Mouse (Mus musculus): ENCODE results near the gene Zc3h10.

DNA sequence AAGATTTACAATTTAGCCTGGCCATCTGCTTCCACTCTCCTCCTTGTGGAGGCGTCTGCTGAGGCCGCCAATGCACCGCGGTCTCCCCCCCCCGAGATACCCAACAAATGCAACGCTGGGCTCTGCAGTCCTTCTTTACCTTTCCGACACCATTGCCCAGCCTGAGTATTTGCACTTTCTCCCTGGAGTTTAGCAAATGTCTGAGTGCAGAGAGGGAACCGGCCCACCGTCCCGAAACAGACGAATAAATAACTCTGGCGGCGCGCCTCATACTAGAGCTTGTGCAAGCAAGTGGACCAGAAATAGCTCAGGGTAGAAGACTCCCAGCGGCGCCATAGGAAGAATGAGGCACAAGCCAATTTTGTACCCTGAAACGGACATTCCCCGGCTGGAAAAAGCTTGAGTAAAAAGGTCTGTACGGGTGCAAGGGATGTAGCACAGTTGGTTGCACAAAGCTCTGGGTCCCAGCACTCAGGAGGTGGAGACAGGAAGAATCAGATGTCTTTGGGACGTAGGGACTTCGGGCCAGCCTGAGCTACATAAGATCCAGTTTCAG is 48.4 kb downstream of the Zc3h10 start:
- TF ChIP-seq CTCF (IDR thresholded peaks at IDR 0.05; ENCODE audit: extremely low read depth, insufficient read depth, low read length), result no peak
- no peak for TF ChIP-seq POLR2A (IDR thresholded peaks at IDR 0.05; ENCODE audit: extremely low read depth, insufficient read depth, low read length)

All from cortical plate, adult 2 months (tissue).